Mouse (Mus musculus) midbrain, embryonic 13.5 days (tissue): ENCODE results near the gene Tspo. TPM values are rescaled to one million over a fixed set of nuclear protein-coding genes. Genes with fewer than 3 reads are reported as not detected.

Source experiments
- ATAC-seq: fragments of 200-750 bp; cut with Nextera tagmentation; 2 replicates; pipeline ENCODE4 v1.8.0; 2017; ENCODE audit warnings: mild to moderate bottlenecking, moderate TSS enrichment, moderate library complexity
- H3K27ac ChIP-seq: fragments of 300-500 bp; sonication (generic); 2 replicates; pipeline ENCODE4 v1.5.1; 2015; ENCODE audit warnings: inconsistent platforms, mild to moderate bottlenecking, moderate library complexity
- H3K27me3 ChIP-seq: fragments of 300-500 bp; sonication (generic); 2 replicates; pipeline ENCODE4 v1.6.1; 2015; ENCODE audit warnings: mild to moderate bottlenecking, inconsistent platforms
- H3K36me3 ChIP-seq: fragments of 300-500 bp; sonication (generic); 2 replicates; pipeline ENCODE4 v1.6.1; 2015; ENCODE audit warnings: mild to moderate bottlenecking, inconsistent platforms
- H3K4me1 ChIP-seq: fragments of 300-500 bp; sonication (generic); replicated peaks from 2 replicates; pipeline ENCODE4 v1.6.1; 2015; ENCODE audit warnings: inconsistent platforms
- H3K4me2 ChIP-seq: fragments of 300-500 bp; sonication (generic); replicated peaks from 2 replicates; pipeline ENCODE4 v1.6.1; 2015; ENCODE audit warnings: moderate library complexity, mild to moderate bottlenecking, inconsistent platforms
- H3K4me3 ChIP-seq: fragments of 300-500 bp; sonication (generic); replicated peaks from 2 replicates; pipeline ENCODE4 v1.5.1; 2015; ENCODE audit warnings: mild to moderate bottlenecking, inconsistent platforms
- H3K9ac ChIP-seq: fragments of 300-500 bp; sonication (generic); replicated peaks from 2 replicates; pipeline ENCODE4 v1.6.1; 2015; ENCODE audit warnings: mild to moderate bottlenecking, inconsistent platforms
- H3K9me3 ChIP-seq: fragments of 300-500 bp; sonication (generic); 2 replicates; pipeline ENCODE4 v1.6.1; 2016; ENCODE audit warnings: mild to moderate bottlenecking, inconsistent platforms
- WGBS: fragments of 180-500 bp; shearing (Covaris S2); methylation state at CpG from one replicate; pipeline ENCODE4 v1.1.7; 2015; 5-methylcytosine and 5-hydroxymethylcytosine counted together
- polyA plus RNA-seq: library from polyadenylated mRNA; unstranded; fragments of >200 nt; fragmentation: Nextera tagmentation; extraction: Ambion mirVana; gene quantifications from 2 replicates; pipeline ENCODE4 v1.2.1, GENCODE M21; 2015

The Tspo gene
- polyA plus RNA-seq, 1 experiment from 2014 or later = 9.9 TPM

- ATAC-seq = no peak
- H3K27me3 ChIP-seq = peaks cover 46% of the 10 kb centered on the region
- no peak overlapping the region for H3K9ac ChIP-seq
- peaks cover 18% of the 10 kb centered on the region for H3K4me1 ChIP-seq
- H3K27ac ChIP-seq = no peak overlapping the region
- H3K4me3 ChIP-seq = no peak overlapping the region
- H3K36me3 ChIP-seq = no peaks in the 10 kb centered on the region
- H3K4me2 ChIP-seq = no peak overlapping the region
- 86% methylated on average over 5 of the region's 5 CpGs for WGBS
- no peaks in the 10 kb centered on the region for H3K9me3 ChIP-seq
These were observed 33.6 kb upstream of the Tspo start for GRCm38 (mm10) chr15:83529765-83530164.

- no peak overlapping the region for H3K27ac ChIP-seq
- H3K9me3 ChIP-seq = no peaks in the 10 kb centered on the region
- H3K4me2 ChIP-seq = no peak overlapping the region
- peaks cover 18% of the 10 kb centered on the region for H3K4me1 ChIP-seq
- no peak overlapping the region for H3K4me3 ChIP-seq
- 87% methylated on average over 9 of the region's 9 CpGs for WGBS
- peaks cover 41% of the 10 kb centered on the region for H3K27me3 ChIP-seq
- no peak overlapping the region for H3K9ac ChIP-seq
- H3K36me3 ChIP-seq = no peaks in the 10 kb centered on the region
- ATAC-seq = no peak
These were observed 33.2 kb upstream of the Tspo start for GRCm38 (mm10) chr15:83530233-83530632.

GRCm38 (mm10) chr15:83530688-83531087, 32.7 kb upstream of the Tspo start:
- Histone ChIP-seq H3K27me3 (peaks cover 36% of the 10 kb centered on the region), H3K36me3 (no peaks in the 10 kb centered on the region), H3K9me3 (no peaks in the 10 kb centered on the region), H3K4me1 (peaks cover 18% of the 10 kb centered on the region), H3K4me3 (no peak overlapping the region), H3K4me2 (no peak overlapping the region), H3K27ac (no peak overlapping the region), H3K9ac (no peak overlapping the region)
- no peak for ATAC-seq
- WGBS = 81% methylated on average over 6 of the region's 6 CpGs

GRCm38 (mm10) chr15:83531961-83532469, 31.4 kb upstream of the Tspo start:
- Histone ChIP-seq H3K9ac (no peak overlapping the region), H3K36me3 (no peaks in the 10 kb centered on the region), H3K9me3 (no peaks in the 10 kb centered on the region), H3K4me2 (no peak overlapping the region), H3K4me3 (no peak overlapping the region), H3K27me3 (peaks cover 23% of the 10 kb centered on the region), H3K4me1 (peaks cover 6% of the 10 kb centered on the region), H3K27ac (no peak overlapping the region)
- ATAC-seq = no peak
- WGBS = 83% methylated on average over 5 of the region's 5 CpGs

- Histone ChIP-seq H3K4me1 (peaks cover under 1% of the 10 kb centered on the region; the same call in 1 of the 2 replicates), H3K9ac (no peak overlapping the region), H3K27ac (no peak overlapping the region), H3K36me3 (no peaks in the 10 kb centered on the region), H3K27me3 (peaks cover 17% of the 10 kb centered on the region), H3K4me2 (no peak overlapping the region), H3K9me3 (no peaks in the 10 kb centered on the region), H3K4me3 (no peak overlapping the region)
- WGBS = 88% methylated on average over 7 of the region's 7 CpGs
- no peak for ATAC-seq
These were observed 30.8 kb upstream of the Tspo start for GRCm38 (mm10) chr15:83532606-83533005.

- no peak overlapping the region for H3K9ac ChIP-seq
- H3K36me3 ChIP-seq = no peaks in the 10 kb centered on the region
- H3K4me3 ChIP-seq = no peak overlapping the region
- H3K4me1 ChIP-seq = no peaks in the 10 kb centered on the region
- H3K4me2 ChIP-seq = no peak overlapping the region
- whole genome bisulfite sequencing = 88% methylated on average over 17 of the region's 17 CpGs
- H3K27me3 ChIP-seq = no peaks in the 10 kb centered on the region
- ATAC-seq = no peak
- H3K9me3 ChIP-seq = no peaks in the 10 kb centered on the region
- H3K27ac ChIP-seq = no peak overlapping the region
These were observed 28.2 kb upstream of the Tspo start for GRCm38 (mm10) chr15:83534960-83535889.

GRCm38 (mm10) chr15:83535890-83536231, 27.5 kb upstream of the Tspo start:
- Histone ChIP-seq H3K27ac (no peak overlapping the region), H3K4me3 (no peak overlapping the region), H3K27me3 (no peaks in the 10 kb centered on the region), H3K9ac (no peak overlapping the region), H3K36me3 (no peaks in the 10 kb centered on the region), H3K4me2 (no peak overlapping the region), H3K9me3 (no peaks in the 10 kb centered on the region), H3K4me1 (no peaks in the 10 kb centered on the region)
- 92% methylated on average over 6 of the region's 6 CpGs for WGBS
- ATAC-seq = no peak

- Histone ChIP-seq H3K4me3 (no peak overlapping the region), H3K9ac (no peak overlapping the region), H3K9me3 (no peaks in the 10 kb centered on the region), H3K4me1 (no peaks in the 10 kb centered on the region), H3K27ac (no peak overlapping the region), H3K36me3 (no peaks in the 10 kb centered on the region), H3K27me3 (no peaks in the 10 kb centered on the region), H3K4me2 (no peak overlapping the region)
- ATAC-seq = no peak
- WGBS = 96% methylated on average over 2 of the region's 2 CpGs
These were observed 24.5 kb upstream of the Tspo start for GRCm38 (mm10) chr15:83538855-83539254.

- Histone ChIP-seq H3K36me3 (0 out of 2 replicates have a peak, but pooled peaks cover 2% of the 10 kb centered on the region), H3K27ac (no peak overlapping the region), H3K27me3 (no peaks in the 10 kb centered on the region), H3K4me2 (no peak overlapping the region), H3K4me3 (no peak overlapping the region), H3K4me1 (no peaks in the 10 kb centered on the region), H3K9ac (no peak overlapping the region), H3K9me3 (no peaks in the 10 kb centered on the region)
- 84% methylated on average over 4 of the region's 4 CpGs for WGBS
- no peak for ATAC-seq
These were observed 23.5 kb upstream of the Tspo start for GRCm38 (mm10) chr15:83539905-83540304.

- H3K27me3 ChIP-seq = no peaks in the 10 kb centered on the region
- no peak overlapping the region for H3K4me2 ChIP-seq
- no peaks in the 10 kb centered on the region for H3K9me3 ChIP-seq
- no peak overlapping the region for H3K27ac ChIP-seq
- H3K36me3 ChIP-seq = peaks cover 21% of the 10 kb centered on the region
- WGBS = 85% methylated on average over 9 of the region's 9 CpGs
- ATAC-seq = no peak
- H3K4me3 ChIP-seq = no peak overlapping the region
- no peaks in the 10 kb centered on the region for H3K4me1 ChIP-seq
- no peak overlapping the region for H3K9ac ChIP-seq
These were observed 21.6 kb upstream of the Tspo start for GRCm38 (mm10) chr15:83541647-83542287.

- Histone ChIP-seq H3K27ac (no peak overlapping the region), H3K4me1 (no peaks in the 10 kb centered on the region), H3K4me3 (no peak overlapping the region), H3K36me3 (peaks cover 63% of the 10 kb centered on the region), H3K9me3 (no peaks in the 10 kb centered on the region), H3K4me2 (no peak overlapping the region), H3K27me3 (no peaks in the 10 kb centered on the region), H3K9ac (no peak overlapping the region)
- ATAC-seq = no peak
- 92% methylated on average over 7 of the region's 7 CpGs for WGBS
These were observed 17.4 kb upstream of the Tspo start for GRCm38 (mm10) chr15:83546029-83546428.

- Histone ChIP-seq H3K36me3 (peaks cover 75% of the 10 kb centered on the region), H3K9me3 (no peaks in the 10 kb centered on the region), H3K4me2 (no peak overlapping the region), H3K9ac (no peak overlapping the region), H3K4me1 (no peaks in the 10 kb centered on the region), H3K27me3 (no peaks in the 10 kb centered on the region), H3K4me3 (no peak overlapping the region), H3K27ac (no peak overlapping the region)
- 93% methylated on average over 8 of the region's 8 CpGs for WGBS
- no peak for ATAC-seq
These were observed 16.2 kb upstream of the Tspo start for GRCm38 (mm10) chr15:83547144-83547543.
